Mouse (Mus musculus): ENCODE measurements around the gene Thumpd3. TPM values are rescaled to one million over a fixed set of nuclear protein-coding genes. Genes with fewer than 3 reads are reported as not detected.

The Thumpd3 gene
- total and polyA plus RNA-seq, 3 experiments: 74.8 to 158 (median 89.1) TPM

DNA sequence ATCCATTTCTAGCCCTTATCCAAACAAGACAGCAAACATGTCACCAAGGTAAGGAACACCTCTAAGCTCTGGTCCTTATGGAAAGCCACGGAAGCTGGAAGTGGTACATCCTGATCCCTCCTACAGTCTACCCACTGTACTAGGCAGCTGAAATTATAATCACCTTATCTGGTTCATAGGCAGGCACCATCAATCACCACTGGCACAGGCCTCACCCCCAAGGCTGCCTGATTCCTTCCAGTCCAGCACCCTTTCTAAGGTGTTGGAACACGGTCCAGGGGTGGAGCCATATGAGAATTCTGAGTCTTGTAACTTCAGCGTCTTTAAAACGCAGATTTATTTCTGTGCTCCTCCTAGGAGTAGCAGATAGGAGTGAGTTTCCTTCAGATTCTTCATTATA is 32.5 kb upstream of the Thumpd3 start:
- Histone ChIP-seq H3K27ac (ENCODE audit: control insufficient read depth, low read depth, low read length) (no peak overlapping the region), H3K27me3 (ENCODE audit: control insufficient read depth in 1 of 2, insufficient read depth in 2 of 2, low read length in 2 of 2) (peaks cover 0 to 1% of the 10 kb centered on the region in 2 experiments; a peak in 1 of 4 replicates), H3K9me3 (replicated peaks; ENCODE audit: insufficient read depth, low read length) (no peaks in the 10 kb centered on the region), H3K4me3 (ENCODE audit: control insufficient read depth in 1 of 2, insufficient read depth in 1 of 2, low read depth in 2 of 2, low read length in 2 of 2) (no peak overlapping the region), H3K4me1 (ENCODE audit: control insufficient read depth in 1 of 2, insufficient read depth in 2 of 2, low read length in 2 of 2) (no peaks in the 10 kb centered on the region), H3K36me3 (ENCODE audit: control insufficient read depth in 1 of 2, insufficient read depth in 2 of 2, low read length in 2 of 2) (no peaks in the 10 kb centered on the region), H3K79me2 (ENCODE audit: control insufficient read depth, insufficient read depth, low read length, poor library complexity) (no peaks in the 10 kb centered on the region), H3K9ac (ENCODE audit: control insufficient read depth, low read depth, low read length, poor library complexity, severe bottlenecking) (no peak overlapping the region)
- TF ChIP-seq MYC (IDR thresholded peaks at IDR 0.05; ENCODE audit: low read depth, low read length): no peak
- no peak for TF ChIP-seq CHD1 (IDR thresholded peaks at IDR 0.05; ENCODE audit: low read depth, low read length)
- no peak for TF ChIP-seq MAX (IDR thresholded peaks at IDR 0.05; ENCODE audit: low read length)
- no peak for TF ChIP-seq GATA1 (IDR thresholded peaks at IDR 0.05; ENCODE audit: low read depth, low read length)
- TF ChIP-seq CTCF (IDR thresholded peaks at IDR 0.05 in 2 of 3, conservative IDR thresholded peaks at IDR 0.05 in 1 of 3; ENCODE audit: control insufficient read depth in 1 of 3, insufficient read depth in 1 of 3, low read depth in 2 of 3, low read length in 3 of 3, poor library complexity in 1 of 3, severe bottlenecking in 1 of 3): no peak
- no peak for TF ChIP-seq E2F4 (IDR thresholded peaks at IDR 0.05; ENCODE audit: borderline replicate concordance, low read depth, low read length)
- TF ChIP-seq JUND (IDR thresholded peaks at IDR 0.05; ENCODE audit: low read depth, low read length): no peak
- no peak for TF ChIP-seq POLR2A (IDR thresholded peaks at IDR 0.05; ENCODE audit: control insufficient read depth in 1 of 2, insufficient read depth in 1 of 2, low read depth in 1 of 2, low read length in 2 of 2, poor library complexity in 1 of 2)
- TF ChIP-seq NRF1 (IDR thresholded peaks at IDR 0.05; ENCODE audit: insufficient read depth, low read depth, low read length, poor library complexity, severe bottlenecking): no peak
- no peak for TF ChIP-seq HCFC1 (IDR thresholded peaks at IDR 0.05; ENCODE audit: low read depth, low read length)
- no peak for TF ChIP-seq ZKSCAN1 (IDR thresholded peaks at IDR 0.05; ENCODE audit: low read depth, low read length)
- TF ChIP-seq UBTF (IDR thresholded peaks at IDR 0.05; ENCODE audit: borderline replicate concordance, insufficient read depth, low read depth, low read length): no peak
- no peak for TF ChIP-seq SMC3 (IDR thresholded peaks at IDR 0.05; ENCODE audit: low read depth, low read length)
- no peak for TF ChIP-seq MAFK (IDR thresholded peaks at IDR 0.05; ENCODE audit: borderline replicate concordance, low read depth, low read length)
- TF ChIP-seq ZMIZ1 (IDR thresholded peaks at IDR 0.05; ENCODE audit: low read depth, low read length): no peak
- no peak for TF ChIP-seq NELFE (IDR thresholded peaks at IDR 0.05; ENCODE audit: low read depth, low read length)
- no peak for TF ChIP-seq ZC3H11A (IDR thresholded peaks at IDR 0.05; ENCODE audit: low read depth, low read length)
- no peak for TF ChIP-seq KAT2A (conservative IDR thresholded peaks at IDR 0.05; ENCODE audit: low read depth, low read length)
- TF ChIP-seq ELF1 (IDR thresholded peaks at IDR 0.05; ENCODE audit: low read depth, low read length): no peak
- no peak for DNase-seq (ENCODE audit: low read depth, low spot score)

DNA sequence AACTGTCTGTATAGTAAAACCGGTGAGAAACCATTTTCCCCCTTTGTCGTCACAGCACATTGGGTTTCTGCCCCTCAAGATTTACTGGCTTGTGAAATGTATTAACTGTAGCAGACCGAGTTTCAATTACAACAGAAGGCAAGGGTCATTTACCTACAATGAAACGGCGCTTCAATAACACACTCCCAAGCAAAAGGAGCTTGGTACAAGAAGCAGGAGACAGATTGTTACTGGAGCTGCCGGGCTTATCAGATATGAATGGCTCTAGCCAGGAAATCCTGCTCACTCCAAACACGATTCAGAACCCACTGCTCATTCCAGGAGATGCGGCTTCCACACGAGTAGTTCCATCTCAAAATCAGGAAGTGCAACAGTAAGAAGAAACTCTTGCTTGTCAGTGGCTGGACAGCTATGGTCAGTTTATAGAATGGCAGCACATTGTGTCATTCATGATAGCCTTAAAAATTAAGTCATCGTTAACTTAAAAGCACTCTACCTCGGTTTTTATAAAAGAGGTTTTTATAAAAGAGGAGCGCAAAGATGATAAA is 28.5 kb upstream of the Thumpd3 start:
- no peaks in the 10 kb centered on the region for H3K79me2 ChIP-seq (ENCODE audit: control insufficient read depth, insufficient read depth, low read length, poor library complexity)
- no peaks in the 10 kb centered on the region for H3K36me3 ChIP-seq (ENCODE audit: control insufficient read depth in 1 of 2, insufficient read depth in 2 of 2, low read length in 2 of 2)
- no peaks in the 10 kb centered on the region for H3K9me3 ChIP-seq (replicated peaks; ENCODE audit: insufficient read depth, low read length)
- H3K9ac ChIP-seq (ENCODE audit: control insufficient read depth, low read depth, low read length, poor library complexity, severe bottlenecking): no peak overlapping the region
- TF ChIP-seq ETS1 (IDR thresholded peaks at IDR 0.05; ENCODE audit: low read depth, low read length) (no peak), USF2 (IDR thresholded peaks at IDR 0.05; ENCODE audit: borderline replicate concordance in 1 of 2, insufficient read depth in 1 of 2, low read depth in 1 of 2, low read length in 2 of 2) (no peak), MAX (IDR thresholded peaks at IDR 0.05; ENCODE audit: low read length) (no peak), POLR2AphosphoS2 (IDR thresholded peaks at IDR 0.05; ENCODE audit: low read length) (no peak), JUND (IDR thresholded peaks at IDR 0.05; ENCODE audit: low read depth, low read length) (no peak), TCF12 (IDR thresholded peaks at IDR 0.05; ENCODE audit: low read depth, low read length) (no peak), SIN3A (IDR thresholded peaks at IDR 0.05; ENCODE audit: low read length) (no peak), GATA1 (IDR thresholded peaks at IDR 0.05; ENCODE audit: low read depth, low read length) (no peak), EP300 (IDR thresholded peaks at IDR 0.05; ENCODE audit: low read depth in 1 of 2, low read length in 2 of 2) (no peak)
- H3K4me3 ChIP-seq (ENCODE audit: control insufficient read depth in 1 of 2, insufficient read depth in 1 of 2, low read depth in 2 of 2, low read length in 2 of 2): no peak overlapping the region
- H3K27ac ChIP-seq (ENCODE audit: control insufficient read depth, low read depth, low read length): no peak overlapping the region
- DNase-seq (ENCODE audit: low read depth, low spot score): no peak
- H3K27me3 ChIP-seq (ENCODE audit: control insufficient read depth in 1 of 2, insufficient read depth in 2 of 2, low read length in 2 of 2): peaks cover 3 to 5% of the 10 kb centered on the region in 2 experiments
- H3K4me1 ChIP-seq (ENCODE audit: control insufficient read depth in 1 of 2, insufficient read depth in 2 of 2, low read length in 2 of 2): no peaks in the 10 kb centered on the region
